Mouse (Mus musculus) spleen, postnatal 14 days (tissue): ENCODE measurements around the gene Mrps15.
A peak's percentile ranks its signal among the peaks of the same experiment; 100 is the strongest.

ENCODE experiments used
- DNase-seq, 2 experiments: peaks; one replicate each; pipeline ENCODE4 v3.0.0; 2021 to 2022; ENCODE audit warnings: low spot score in 2 of 2

The Mrps15 gene

DNA sequence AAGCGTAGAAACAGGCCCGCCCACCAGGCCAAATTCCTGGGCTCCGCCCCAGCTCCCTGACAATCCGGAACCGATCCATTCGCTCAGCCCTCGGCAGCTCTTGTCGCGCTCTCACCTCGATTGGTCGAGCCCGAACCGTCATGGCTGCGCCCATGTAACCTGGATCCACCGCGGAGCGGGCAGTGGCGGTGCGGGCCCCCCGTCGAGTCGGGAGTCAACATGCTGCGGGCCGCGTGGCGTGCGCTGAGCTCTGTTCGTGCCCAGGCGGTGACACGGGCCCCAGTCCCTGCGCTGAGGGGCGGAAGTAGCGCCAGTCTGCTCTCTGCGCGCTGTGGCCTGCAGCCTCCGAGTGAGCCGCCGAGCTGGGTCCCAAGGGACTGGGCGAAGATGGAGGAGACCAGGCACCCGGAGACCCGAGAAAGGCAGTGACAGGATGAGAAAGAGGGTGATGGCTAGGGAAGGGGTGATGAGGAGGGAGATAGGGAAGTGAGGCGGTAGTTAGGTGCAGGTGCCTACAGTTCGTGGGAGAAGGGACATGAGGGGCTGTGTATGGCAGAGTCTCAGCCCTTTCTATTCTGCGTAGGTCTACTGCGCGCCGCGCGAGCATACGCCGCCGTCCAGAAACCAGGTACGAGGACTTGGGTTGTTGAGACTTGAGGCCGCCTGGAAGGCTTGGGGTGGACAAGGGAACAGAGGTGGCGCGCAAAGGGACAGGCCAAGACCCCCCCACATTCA, at the start of gene Mrps15:
TSS of gene Mrps15 (plus strand) at position 75 of the 735 bp plus-strand sequence.
- peak; percentile 44 to 64 for DNase-seq

DNA sequence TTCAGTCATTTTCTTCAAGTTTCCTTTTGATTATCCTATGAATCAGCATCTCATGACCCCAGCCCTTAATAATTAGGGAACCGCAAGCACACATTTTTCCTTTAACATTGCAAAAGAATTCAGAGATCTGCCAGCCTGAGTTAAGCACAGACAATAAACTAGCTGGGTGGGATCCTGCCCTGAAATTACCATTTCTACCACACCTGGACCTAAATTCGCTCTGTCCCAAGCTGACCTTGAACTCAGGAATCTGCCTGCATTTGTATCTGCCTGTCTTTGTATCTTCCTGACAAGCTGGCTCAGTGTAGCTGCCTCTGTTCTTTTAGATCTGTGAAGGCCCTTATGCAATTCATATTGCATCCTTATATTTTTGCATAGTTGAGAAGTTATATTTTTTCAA, 48.9 kb upstream of the Mrps15 start:
- DNase-seq = no peak

DNA sequence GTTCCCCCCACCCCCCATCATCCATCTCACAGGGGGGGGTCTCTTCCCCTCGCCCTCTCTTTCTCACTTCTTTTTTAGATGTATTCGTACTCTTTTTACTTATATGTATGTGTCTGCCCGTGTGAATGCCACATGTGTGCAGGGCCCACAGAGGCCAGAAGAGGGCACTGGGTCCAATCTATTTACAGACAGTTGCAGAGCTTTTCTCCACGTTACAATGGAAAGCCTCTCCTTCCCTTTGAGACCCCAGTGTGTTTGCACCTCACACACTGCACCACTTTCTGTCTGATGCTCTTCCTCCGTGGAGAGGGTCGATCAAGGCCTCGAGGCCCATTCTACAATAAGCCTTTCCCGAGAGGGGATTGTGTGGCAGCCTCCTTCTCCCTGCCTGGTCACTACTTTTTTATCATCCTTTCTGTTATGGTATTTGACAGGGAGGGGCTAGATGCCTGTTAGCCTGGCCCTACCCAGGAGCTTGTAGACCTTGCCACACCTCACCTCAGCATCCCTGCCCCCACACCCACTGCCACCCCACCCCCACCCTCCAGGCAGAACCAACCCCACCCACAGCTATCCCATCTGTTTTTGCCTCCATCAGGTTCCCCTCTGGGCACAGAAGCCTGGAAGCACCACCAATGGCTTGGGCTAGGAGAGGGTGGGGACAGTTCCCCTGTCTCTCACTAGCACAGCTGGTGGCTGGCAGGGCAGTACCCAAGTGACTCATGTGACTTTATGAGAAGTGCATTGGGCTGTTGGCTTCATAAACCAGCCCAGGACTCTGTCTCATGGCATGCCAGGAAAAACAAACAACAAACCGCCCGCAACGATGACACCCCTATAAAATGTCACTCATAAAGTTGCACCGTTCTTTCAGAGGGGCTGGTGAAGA, 45.2 kb upstream of the Mrps15 start:
- DNase-seq = no peak

DNA sequence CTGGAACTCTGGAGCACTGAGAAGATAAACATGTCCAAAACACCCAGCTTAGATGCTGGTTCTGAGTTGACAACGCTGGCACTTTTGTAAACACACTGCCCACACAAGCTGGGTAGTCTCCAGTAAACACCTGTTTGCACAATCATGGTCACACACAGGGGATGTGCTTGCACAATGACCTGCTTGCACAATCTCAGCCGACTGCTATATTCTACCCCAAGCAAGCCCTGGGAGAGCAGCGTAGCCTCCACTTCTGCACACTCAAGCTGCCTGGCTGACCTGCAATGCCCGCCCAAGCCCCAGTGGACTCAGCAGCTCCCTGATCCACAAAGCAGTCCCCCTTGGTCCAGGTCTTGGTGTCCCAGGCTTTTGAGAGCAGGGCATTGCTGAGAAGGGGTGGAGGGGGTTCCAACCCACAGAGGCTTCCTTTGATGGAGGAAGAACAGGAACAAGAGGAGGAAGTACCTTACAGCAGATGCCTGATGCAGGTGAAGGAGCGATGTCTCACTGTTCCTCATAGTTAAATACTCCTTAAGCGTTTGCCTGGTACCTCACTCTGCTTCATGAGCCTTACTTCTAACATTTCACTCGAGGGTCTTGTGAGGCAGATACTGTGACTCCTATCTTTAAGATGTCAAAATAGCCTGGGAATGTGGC, 28.9 kb upstream of the Mrps15 start:
- DNase-seq = no peak

DNA sequence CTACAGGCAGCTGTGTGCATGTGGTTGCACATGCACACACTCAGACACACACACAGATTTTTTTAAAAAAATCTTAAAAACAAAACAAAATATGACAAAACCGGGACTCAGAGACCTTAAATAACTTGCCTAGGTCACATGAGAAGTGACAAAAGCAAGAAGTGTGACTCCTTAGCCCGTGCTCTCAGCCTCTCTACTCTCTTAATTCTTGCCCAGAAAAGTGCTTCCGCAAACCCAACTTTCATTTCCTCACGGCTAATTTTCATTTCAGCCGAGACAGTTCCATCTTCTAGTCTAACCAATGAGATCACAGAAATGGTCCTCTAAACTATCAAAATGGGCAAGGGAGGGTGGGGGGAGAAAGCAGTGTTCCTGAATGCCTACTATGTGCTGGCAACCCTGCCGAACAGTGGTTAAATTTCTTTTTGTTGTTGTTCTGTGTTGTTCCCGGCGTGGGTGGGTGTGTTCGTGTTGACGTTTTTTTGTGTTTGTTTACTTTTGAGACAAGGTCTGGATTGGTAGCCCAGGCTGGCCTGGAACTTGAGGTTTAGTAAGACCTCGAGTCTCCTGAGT, 27.7 kb upstream of the Mrps15 start:
- DNase-seq = no peak

DNA sequence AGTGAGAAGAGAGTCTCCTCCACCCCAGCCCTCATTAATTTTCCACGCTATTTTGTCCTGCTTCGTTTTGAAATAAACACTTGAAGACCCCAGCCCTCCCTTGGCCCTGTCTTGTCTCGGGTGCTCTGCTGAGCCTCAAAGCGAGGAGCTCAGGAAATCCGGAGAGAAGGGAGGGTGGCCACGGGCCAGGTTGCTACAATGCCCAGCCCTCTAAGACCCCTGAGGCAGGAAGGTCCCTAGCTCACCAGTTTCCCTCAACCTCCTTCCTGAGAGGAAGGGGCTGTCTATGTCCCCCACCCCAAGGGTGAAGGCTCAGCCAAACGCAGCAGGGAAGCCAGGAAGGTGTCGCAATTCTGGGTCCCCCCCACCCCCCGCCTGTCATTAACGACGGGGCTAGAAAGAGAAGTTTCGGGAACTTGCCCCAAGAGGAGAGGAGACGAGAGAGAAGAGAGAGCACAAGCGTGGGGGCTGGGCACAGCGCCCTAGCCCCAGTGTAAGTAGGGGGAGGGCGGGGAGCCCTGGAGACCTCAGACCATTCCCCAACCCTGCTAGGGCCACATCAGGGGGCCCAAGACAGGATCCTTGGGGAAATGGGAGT, 22.3 kb upstream of the Mrps15 start, which contains the start of gene Csf3r:
TSS of gene Csf3r (plus strand) at position 248 of the 598 bp plus-strand sequence.
- no peak for DNase-seq

DNA sequence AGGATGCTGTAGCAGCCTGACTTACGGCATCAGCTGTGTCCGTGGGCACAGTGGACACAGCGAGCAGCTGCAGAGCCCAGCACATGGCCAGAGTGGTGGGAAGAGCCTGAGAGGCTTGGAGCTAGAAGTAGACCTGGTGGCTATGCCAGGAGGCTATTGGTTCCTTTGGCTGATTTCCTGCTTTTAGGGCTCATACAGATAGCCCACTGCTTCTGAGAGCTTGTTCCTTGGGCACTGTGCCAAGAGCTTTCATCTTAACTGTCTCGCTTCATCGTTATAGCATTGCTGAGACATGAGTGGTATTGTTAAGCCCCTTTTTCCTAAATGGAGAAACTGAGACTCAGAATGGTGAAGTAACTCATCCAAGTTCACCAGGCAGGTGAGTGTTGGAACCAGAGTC, 20.9 kb upstream of the Mrps15 start:
- no peak for DNase-seq

DNA sequence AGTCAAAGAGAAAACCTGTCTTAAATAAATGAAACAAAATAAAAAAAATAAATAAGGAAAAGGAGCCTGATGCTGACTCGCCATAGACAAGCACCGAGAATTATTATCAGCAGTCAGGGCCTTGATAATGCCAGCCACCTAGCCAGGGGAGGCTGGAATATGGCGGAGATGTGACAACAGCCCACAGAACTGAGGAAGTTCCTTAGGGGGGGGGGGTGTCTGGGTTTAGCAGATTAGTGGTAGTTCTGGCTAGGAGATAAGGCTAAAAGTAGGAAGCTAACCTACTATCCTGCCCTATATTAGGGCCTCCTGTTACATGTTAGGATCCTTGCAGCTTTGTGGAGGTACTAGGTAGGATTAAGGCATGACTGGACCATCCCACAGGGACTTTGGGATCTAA, 18.7 kb upstream of the Mrps15 start:
- DNase-seq = no peak

DNA sequence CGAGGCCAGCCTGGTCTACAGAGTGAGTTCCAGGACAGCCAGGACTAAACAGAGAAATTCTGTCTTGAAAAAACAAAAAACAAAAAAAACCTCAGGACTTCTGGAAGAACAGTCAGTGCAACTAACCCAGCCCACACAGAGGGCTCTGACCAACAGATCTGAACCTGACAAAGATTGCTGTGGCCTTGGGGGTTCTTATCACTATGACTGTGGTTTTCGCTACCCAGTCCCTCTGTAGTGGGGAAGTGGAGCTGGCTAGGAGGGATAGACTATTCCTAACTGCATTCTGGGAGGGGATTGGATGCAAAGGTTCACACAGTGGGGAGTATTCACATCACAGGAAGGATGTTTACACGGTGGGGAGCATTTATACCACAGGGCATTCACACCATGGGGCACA, 17.7 kb upstream of the Mrps15 start:
- no peak for DNase-seq

DNA sequence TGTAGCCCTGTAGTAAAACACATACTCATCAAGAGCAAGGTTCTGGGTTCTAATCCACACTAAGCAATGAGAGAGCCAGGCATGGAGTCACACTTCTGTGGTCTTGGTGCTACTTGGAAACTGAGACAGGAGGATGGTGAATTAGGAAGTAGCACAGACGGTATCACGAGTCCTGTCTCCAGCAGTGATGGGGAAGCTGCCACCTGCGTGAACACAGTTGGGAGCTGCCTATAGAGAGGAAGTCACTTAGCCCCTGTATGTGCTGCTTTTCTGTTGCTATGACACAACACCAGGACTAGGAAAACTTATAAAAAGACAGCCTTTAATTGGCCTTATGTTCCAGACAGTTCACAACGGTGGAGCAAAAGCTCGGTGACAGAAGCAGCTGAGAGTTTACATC, 16.0 kb upstream of the Mrps15 start:
- DNase-seq = no peak

DNA sequence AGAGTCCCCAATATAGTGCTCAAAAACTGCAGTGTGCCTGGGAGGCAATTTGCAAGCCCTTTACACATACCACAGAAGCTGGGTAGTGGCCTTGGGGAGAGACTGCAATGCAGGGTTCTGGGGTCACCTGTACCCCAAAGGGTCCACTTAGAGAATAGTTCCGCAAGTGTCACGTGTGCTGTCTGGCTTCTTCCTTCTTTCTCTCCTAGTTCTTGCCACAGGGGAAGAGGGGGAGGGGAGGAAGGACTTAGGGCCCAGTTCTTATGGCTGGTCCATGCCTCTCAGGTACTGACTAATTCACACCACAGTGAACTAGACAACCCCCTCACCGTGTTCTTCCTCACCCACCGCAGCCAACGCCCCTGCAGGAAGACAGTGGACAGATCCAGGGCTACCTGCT, 11.3 kb upstream of the Mrps15 start:
- no peak for DNase-seq

DNA sequence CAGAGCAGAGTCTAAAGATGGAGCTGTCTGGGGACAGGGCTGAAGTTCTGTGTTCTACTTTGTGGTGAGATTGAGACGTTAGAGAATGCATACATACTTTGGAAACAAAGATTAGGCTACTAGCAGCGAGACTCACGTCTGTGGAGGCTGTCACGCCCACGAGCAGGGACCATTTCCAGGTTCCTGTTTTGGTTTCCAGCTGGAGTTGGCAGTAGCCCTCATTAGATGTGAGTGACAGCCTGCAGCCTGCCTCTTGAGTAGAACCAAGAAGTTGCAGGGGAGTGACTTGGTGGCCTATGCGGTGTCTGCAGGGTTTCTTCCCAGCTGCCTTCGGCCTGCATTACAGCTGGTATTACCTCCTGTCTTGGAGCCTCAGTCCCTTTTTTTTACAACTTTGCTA, 4.9 kb downstream of the Mrps15 start:
- no peak for DNase-seq

DNA sequence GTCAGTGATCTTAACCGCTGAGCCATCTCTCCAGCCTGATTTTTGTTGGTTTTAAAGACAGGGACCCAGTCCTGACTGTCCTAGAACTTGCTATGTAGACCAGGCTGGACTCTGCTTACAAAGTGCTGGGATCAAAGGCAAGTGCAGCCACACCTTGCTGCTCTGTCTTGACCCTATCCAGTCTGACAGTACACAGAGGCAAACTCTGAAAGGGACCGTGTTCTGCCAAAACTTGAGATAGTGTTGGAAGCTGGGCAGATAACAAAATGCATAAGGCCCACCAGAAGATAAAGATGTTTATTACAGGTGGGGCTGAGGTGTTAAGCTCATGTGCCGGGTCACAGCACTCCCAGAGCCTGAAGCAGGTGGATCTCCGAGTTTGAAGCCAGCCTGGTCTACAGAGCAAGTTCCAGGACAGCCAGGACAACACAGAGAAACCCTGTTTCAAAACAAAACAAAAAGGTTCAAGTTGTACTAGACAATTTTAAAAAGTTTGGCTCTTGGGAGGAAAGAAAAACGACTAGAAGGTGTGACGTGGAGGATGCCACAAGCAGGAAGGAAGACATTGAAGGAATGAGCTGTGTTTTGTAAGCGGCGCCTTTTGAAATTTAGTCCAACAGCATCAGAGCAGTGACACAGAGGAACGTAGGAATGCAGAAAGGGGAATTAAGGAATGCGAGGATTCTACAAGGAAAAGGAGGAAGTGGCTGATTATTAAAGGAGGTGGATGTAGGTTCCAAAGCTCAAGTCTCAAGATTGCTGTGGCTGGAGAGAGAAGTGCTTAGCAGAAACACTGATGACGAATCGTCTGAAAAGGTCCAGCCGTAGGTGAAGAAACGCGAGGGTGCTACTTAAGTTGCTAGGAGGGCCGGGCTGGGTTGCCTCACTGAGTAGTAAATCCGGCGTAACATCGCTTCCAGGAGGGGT, 10.7 kb downstream of the Mrps15 start:
- DNase-seq = no peak

DNA sequence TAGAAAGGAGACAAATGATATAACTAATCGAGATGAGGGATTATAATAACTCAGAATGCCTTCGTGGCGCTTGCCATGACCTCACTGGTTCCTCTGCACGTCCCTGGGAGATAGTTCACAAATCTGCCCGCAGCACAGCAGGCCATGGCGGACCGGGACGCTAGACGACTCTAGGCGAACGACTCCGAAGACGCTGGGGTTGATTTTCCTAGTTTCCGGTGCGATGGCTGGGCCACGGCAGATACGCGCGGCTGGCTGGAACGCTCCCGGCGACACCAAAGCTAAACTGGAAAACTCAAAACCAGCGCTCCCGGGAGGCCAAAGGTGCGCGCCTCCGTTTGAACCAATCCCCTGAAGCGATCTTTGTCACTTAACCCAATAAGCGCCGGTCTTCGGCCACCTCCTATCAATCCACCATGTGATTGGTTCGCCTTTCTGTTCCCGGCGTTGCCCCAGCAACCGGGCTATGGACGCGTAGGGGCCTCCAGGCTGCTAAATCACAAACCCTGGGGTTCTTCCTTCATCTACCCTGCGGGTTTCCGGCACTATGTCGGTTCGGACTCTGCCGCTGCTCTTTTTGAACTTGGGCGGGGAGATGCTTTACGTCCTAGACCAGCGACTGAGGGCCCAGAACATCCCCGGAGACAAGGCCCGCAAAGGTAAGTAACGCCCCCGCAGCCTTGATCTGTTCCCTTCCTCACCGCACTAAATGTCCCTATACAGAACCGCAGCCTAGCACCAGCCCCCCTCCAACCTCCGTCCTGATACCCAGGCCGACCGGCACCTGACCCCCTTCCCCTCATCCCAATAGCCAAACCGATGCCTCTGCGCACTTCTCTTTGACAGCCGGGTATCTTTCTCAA, 11.6 kb downstream of the Mrps15 start, which contains the start of gene Oscp1:
TSS of gene Oscp1 (plus strand) at position 432 of the 863 bp plus-strand sequence.
- peak; percentile 74 to 81 for DNase-seq

DNA sequence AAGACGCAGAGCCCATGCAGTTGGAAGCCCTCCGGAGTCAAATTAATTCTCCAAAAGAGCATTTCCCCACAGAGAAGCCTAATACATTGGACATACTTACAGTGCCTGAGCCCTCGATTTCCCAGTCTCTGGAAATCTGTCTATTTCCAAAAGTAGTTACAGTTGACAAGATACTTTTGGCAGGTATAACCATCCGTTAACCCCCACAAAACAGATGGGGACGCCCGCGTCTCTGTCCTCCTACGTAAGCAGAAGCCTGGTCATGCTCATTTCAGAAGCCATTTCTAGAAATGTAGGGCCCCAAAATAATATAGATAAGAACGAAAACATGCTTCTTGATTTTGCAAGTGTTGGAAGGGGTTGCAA, 12.3 kb downstream of the Mrps15 start:
- no peak for DNase-seq

DNA sequence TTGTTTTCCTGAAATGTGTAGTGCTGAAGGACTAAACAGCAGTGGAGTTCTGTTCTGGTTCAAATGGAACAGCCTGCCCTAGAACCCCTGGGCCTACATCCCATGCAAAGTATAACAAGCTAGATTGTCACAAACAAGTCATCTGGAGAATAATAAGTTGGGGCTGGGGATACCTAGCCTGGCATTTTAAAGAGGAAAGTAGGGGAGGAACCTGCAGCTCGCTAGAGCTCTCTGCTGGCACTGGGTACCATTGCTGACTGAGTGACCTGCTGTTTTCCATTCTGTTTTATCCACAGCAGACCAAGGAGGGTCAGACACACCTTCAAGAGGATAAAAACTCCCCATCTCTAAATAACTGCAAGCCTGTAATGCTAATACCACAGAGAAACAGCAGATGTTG, 16.1 kb downstream of the Mrps15 start:
- no peak for DNase-seq

DNA sequence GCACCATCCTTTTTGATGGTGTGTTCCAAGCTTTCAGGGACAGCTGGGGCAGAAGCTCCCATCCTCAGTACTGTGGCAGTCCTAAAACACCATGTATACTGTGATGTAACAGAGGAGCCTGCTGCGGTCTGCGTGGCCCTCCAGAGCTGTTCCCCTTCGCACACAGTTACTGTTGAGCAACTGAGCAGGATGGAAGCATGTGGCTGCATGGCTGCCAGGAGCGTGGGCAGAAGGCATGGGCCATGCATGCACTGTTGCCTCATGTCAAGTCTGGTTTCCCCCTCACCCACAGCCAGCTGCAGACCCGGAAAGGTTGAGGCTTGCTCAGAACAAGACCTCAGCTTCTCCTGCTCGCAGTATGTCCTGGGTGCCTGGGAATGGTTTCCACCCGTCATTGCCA, 18.5 kb downstream of the Mrps15 start:
- no peak for DNase-seq

DNA sequence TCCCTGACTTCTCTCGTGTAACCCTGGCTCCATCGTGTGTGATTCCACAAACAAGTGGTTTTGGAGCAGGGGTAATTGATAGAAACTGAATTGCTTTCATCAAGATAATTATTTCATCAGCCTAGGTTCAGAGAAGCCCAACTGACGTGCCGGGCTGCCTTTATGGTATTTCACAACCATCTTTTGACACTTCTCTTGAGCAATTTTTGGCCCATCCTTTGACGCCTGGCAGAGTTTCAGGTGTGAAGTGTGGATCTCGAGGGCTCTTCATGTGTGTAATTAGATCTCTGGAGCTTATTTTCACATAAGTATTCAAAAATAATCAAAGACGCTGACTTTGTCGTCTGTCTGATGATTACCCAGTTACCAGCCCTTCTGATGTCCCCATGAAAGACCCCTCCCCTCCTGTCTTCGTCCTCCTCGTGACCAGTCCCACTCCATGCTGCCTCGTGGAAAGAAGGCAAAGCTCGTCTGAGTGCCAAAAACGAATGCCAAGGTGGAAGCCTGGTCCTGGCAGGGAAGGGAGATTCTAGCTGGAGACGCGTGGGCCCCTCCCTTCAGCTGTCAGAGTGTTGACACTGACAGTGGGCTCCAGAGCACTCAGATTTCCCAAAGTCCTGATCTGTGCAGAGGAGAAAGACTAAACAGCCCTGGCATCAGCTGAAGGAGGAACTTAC, 20.8 kb downstream of the Mrps15 start:
- DNase-seq = no peak

DNA sequence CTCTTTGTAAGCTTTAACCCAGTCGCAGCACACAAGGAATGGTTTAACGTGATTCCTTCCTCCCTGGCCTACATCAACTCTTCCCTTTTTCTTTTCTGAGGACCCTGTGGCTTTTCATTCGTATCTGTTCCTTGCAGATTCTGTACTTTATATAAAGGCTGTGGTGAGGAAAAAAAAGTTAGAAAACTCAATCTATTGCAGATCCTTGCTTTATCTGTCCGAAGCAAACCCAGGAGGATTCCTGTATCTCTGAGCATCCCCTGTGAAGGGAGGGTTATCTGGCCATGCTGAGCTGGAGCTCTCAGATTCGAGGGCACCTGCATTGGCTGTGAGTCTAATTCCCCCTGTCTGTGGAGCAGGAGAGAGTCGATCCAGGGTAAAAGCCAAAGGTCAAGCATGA, 22.1 kb downstream of the Mrps15 start:
- DNase-seq = no peak
